Mouse (Mus musculus) erythroblast, adult 5-6 weeks (primary cell): ENCODE data around the gene Mosmo. TPM values are rescaled to one million over a fixed set of nuclear protein-coding genes. Genes with fewer than 3 reads are reported as not detected.
A peak's percentile ranks its signal among the peaks of the same experiment; 100 is the strongest.
"Not testable (repeated sequence)": the region's sequence is repeated elsewhere in the genome, so short reads cannot be mapped to it uniquely, and the experiment has no call there.

Source experiments
- ATAC-seq: replicated peaks from 2 replicates; pipeline ENCODE4 v1.8.0; 2016; ENCODE audit warnings: moderate number of reproducible peaks, mild to moderate bottlenecking, moderate TSS enrichment, inconsistent platforms; ENCODE audit not compliant: poor library complexity, low FRiP score, severe bottlenecking
- total RNA-seq, 2 experiments: library from RNA; stranded (forward) in 1 of 2; stranded (reverse) in 1 of 2; fragments of 150-400 nt in 1 of 2; fragments of 200-764, 138-1000 nt in 1 of 2; gene quantifications; 2 replicates each; pipeline versions ENCODE4 v1.2.3 to v1.2.4; 2015 to 2017; ENCODE audit warnings: low replicate concordance in 2 of 2

Gene Mosmo
- total RNA-seq, 2 experiments from 2014 or later, result 3.0 to 8.8 TPM

GRCm38 (mm10) chr7:120695641-120696040, 18.2 kb downstream of the Mosmo start:
- ATAC-seq, result no peak

DNA sequence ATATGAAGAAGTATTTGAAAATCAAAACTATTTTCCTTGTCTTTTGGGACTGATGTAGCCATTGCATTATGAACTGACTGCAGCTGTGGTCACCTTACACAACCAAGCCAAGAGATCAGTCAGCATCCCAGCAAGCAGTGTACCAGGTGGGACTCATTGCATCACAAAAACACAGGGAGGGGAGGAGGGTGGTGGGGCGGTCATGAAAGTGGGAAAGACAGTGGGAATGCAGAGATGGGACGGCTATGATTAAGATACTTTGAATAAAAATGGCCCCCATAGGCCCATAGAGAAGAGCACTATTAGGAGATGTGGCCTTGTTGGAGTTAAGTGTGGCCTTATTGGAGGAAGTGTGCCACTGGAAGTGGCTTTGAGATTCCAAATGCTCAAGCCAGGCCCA, 18.9 kb downstream of the Mosmo start:
- ATAC-seq, result no peak

GRCm38 (mm10) chr7:120699586-120699985, 22.2 kb downstream of the Mosmo start:
- ATAC-seq, result no peak

DNA sequence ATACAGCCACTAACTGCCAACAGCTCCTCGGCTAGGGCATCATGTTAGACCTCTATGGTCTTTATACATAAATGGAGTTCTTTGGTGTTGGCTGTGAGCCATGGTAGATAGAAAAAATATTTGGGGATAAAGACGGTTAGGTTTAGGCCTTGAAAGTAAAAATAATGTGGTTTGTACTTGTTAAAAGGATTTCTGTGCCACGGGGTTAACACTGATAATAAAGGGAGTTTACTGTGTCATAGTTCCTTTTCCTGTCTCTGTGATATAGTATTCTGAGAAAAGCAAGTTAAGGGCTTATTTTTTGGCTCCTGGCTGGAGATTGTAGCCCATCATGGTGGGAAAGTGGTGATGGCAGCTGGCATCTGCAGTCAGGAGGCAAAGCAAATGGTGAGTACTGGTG, 26.5 kb downstream of the Mosmo start:
- no peak for ATAC-seq

DNA sequence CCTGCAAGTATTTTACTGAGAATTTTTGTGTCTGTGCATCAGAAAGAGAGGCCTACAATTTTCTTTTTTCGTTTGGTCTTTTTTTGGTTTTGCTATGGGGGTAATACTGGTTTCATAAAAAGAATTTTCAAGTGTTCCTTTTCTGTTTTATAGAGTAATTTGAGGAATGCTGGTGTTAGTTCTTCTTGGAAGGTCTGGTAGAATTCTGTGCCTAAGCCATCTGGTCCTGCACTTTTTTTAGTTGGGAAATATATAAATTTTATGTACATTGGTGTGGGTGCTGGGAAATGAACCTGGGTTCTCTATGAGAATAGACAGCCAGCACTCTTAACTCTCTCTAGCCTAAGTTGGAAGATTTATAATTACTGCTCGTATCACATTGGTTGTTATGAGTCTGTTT, 34.7 kb downstream of the Mosmo start:
- ATAC-seq, result no peak

DNA sequence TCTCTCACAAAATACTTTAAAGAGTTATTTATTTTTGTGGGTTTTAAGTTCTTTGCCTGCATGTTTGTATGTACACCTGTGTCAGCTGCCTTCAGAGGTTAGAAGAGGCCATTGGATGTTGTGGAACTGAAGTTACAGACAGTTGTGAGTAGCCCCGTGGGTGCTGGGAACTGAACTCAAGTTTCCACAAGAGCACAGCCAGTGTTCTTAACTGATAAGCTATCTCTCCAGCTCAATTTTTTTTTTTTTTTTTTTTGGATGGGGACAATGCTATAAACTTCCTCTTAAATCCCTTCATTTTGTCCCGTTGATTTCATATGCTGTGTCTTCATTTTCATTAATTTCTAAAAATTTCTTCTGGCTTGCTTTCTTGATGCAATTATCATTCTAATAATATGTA, 35.8 kb downstream of the Mosmo start:
- ATAC-seq, result no peak

DNA sequence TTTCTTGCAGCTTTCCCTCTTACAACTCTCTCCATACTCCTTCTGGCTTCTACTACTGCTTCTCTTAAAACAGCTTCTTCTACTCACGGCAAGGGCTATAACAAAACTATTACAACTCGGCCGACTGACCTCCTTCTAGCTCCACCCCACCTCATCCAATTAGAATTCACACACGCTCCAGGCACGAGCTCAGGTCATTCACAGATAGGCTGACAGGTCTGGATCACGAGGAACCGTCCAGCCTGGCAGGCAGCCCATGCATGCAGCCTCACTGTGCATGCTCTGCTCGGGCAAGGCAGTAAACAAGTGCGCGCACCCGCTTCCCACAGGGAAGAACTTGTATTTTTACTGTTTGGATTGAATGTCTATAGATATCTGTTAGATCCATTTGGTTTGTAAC, 36.5 kb downstream of the Mosmo start:
- not testable (repeated sequence) for ATAC-seq

- ATAC-seq, result no peak
Observed at GRCm38 (mm10) chr7:120717261-120717660, 39.8 kb downstream of the Mosmo start.

GRCm38 (mm10) chr7:120721051-120721450, 43.6 kb downstream of the Mosmo start:
- ATAC-seq, result no peak

- ATAC-seq, result no peak
Observed at GRCm38 (mm10) chr7:120721456-120721855, 44.0 kb downstream of the Mosmo start.

GRCm38 (mm10) chr7:120722063-120722462, 44.6 kb downstream of the Mosmo start:
- ATAC-seq, result no peak

DNA sequence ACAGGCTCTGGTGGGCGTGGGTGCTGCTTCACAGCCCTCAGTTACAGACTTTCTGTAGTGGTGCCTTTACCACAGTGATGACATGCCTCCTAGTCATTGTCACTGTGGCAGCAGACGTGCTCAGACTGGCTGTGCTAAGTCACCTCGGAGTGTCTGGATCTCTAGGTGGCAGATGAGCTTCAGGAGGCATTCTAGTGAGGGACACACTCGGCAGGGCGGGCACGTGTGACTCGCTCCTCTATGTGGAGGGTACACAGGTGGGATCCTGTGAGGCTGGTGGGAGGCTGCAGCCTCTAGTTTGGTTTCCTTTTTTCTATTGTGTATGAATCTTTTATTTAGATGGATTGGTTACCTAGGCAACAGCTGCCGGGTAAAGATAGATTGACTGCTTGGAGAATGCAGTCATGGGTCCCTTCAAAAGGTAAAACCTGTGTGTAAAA, 45.4 kb downstream of the Mosmo start:
- ATAC-seq, result no peak

GRCm38 (mm10) chr7:120727581-120727980, 50.2 kb downstream of the Mosmo start:
- ATAC-seq, result peak; percentile 74

DNA sequence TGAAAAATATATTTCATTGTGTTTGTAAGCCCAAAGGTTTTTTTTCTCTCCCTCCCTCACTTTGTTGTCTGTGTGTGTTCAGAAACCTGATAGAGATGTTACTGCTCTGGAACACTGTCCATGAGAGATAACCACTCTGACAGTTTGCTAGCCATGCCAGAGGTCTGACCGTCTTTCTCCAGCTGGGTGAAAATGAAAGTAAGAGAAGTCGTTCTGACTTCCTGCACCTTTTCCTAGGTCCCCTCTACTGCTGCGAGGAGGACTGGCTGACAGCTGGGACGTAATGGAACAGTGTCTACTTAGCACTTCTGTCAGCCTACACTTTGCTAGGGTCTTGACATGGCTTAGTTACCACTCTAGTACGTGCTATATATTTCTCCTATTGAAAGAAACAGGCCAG, 52.2 kb downstream of the Mosmo start:
- ATAC-seq, result peak; percentile 84

DNA sequence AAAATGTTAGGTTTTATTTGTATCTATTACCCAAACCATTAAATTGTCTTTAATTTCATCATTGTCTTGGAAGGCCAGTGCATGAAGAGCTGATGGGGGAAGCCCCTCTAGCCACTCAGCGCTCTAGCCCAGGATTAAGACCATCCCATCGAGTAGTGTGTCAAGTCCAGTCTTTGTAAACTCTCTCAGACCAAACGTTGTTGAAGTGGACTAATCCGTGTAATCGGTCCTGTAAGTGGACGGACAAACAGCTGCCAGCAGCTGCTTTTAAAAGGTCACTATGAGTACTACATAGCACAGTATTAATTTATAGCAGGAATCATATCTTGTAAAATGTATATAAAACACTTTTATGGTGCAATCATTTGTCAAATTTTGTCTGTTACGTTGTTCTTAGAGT, 55.5 kb downstream of the Mosmo start:
- ATAC-seq, result no peak

- ATAC-seq, result no peak
Observed at GRCm38 (mm10) chr7:120739018-120739417, 61.6 kb downstream of the Mosmo start, which contains the start of gene Vwa3a. TSS of gene Vwa3a (plus strand) at chr7:120739318.

- no peak for ATAC-seq
Observed at GRCm38 (mm10) chr7:120739558-120740101, 62.2 kb downstream of the Mosmo start.

- no peak for ATAC-seq
Observed at GRCm38 (mm10) chr7:120743366-120744351, 66.2 kb downstream of the Mosmo start.

DNA sequence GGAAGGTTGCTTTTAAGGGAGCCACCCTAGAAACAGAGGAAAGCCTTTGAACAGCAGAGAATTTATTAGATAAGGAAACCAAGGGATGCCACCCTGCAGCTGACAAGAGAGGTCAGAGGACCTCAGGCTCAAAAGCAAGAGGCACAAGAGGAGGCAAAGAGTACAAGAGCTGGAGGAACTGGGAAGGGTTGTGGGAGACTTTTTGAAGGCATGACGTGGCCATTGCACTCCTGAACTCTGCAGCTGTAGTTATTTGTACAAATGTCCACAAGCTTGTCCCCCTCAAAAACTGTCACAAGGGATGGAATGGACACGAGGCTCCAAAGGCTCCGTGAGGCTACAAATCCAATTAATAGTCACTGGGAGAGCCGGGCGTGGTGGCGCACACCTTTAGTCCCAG, 67.2 kb downstream of the Mosmo start:
- no peak for ATAC-seq

DNA sequence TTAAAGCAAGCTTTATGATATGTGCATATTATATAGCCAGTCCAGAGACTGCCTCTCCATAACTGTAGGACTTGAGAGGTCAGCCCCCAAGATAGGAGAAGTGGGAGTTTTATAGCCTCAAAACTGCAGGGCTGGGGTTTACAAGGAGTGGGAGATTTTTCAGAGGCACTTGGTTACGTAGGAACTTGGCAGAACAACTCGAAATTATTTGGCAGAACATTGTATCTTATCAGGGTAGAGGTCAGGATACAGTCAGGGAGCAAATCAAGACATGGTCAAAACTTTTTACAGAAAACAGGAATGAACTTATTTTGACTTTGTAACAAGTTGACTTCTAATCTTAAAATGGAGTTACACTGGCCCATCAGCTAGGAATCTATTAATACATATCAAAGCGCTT, 68.6 kb downstream of the Mosmo start:
- ATAC-seq, result no peak

GRCm38 (mm10) chr7:120746821-120747220, 69.4 kb downstream of the Mosmo start:
- ATAC-seq, result no peak
